In genomic region chr1:155453180-155453579, GRCm38 (mm10) we compare ENCODE assay signal across 11 mouse cellular contexts. TPM values are rescaled to one million over a fixed set of nuclear protein-coding genes. Genes with fewer than 3 reads are reported as not detected.
DNase-seq lines count a peak whose midpoint lies in the region.
"Had no signal": no experiment of that assay in that cellular context is flagged by ENCODE, and none has a peak within 500 bp of the region (broad histone marks: within the 10 kb centered on the region; RNA-seq: fewer than 3 reads in every experiment).

No protein-coding gene starts in this region.

- no peak overlapping the region for H3K4me3 ChIP-seq in limb, embryonic 10.5 days
- H3K4me3 ChIP-seq: forebrain, embryonic 12.5 days had no signal

- H3K27ac ChIP-seq in limb, embryonic 10.5 days, result no peak overlapping the region
- H3K27ac ChIP-seq: forebrain, embryonic 12.5 days; macrophage had no signal

- 89% methylated on average over 8 of the region's 8 CpGs for WGBS in limb, embryonic 10.5 days

- no peaks in the 10 kb centered on the region; the same call in 1 of the 2 replicates for H3K4me1 ChIP-seq in limb, embryonic 10.5 days
- H3K4me1 ChIP-seq: forebrain, embryonic 12.5 days had no signal

- DNase-seq in adrenal gland, adult 2 months, result peak; percentile 10
- DNase-seq in adrenal gland, postnatal 4 days (ENCODE audit: low spot score in 2 of 2), result no peak
- DNase-seq in urinary bladder, adult 2 months (ENCODE audit: low spot score), result peak; percentile 23
- no peak for DNase-seq in urinary bladder, postnatal 4 days (ENCODE audit: low spot score in 2 of 2)
- DNase-seq in kidney, adult 9 months, result peak; percentile 89
- no peak for DNase-seq in layer of hippocampus, postnatal 10 days (ENCODE audit: low spot score in 2 of 2)
- no peak for DNase-seq in layer of hippocampus, postnatal 36 days
- no peak for DNase-seq in limb, embryonic 10.5 days (ENCODE audit: low spot score)
- DNase-seq: thymus, postnatal 14 days had no signal

- H3K27me3 ChIP-seq in limb, embryonic 10.5 days (ENCODE audit: low read depth, poor library complexity, severe bottlenecking), result no peaks in the 10 kb centered on the region

- H3K36me3 ChIP-seq in limb, embryonic 10.5 days, result no peaks in the 10 kb centered on the region
- H3K36me3 ChIP-seq: forebrain, embryonic 12.5 days had no signal

- H3K9me3 ChIP-seq in limb, embryonic 10.5 days (replicated peaks), result no peaks in the 10 kb centered on the region
- H3K9me3 ChIP-seq: forebrain, embryonic 12.5 days had no signal

RNA-seq across cellular contexts. Expression of gene Xpr1, which starts 36.0 kb away (rescaled TPM):
- total RNA-seq in adrenal gland, adult 2 months (2021), result 10 to 100 TPM; 36.4 to 46.6 TPM
- polyA plus RNA-seq in adrenal gland, adult 2 months (2012; rRNA removed), result 5.1 and 7.5 TPM in 2 replicates
- 10 to 100 TPM; 59.4 to 60.4 TPM for total RNA-seq in adrenal gland, postnatal 4 days (2021)
- 12.3 and 17.3 TPM in 2 replicates for polyA plus RNA-seq in urinary bladder, adult 2 months (2012; rRNA removed)
- 100 to 1,000 TPM in 1 of 2 experiments, 10 to 100 TPM in 1; 99.4 to 105 TPM for total RNA-seq in layer of hippocampus, postnatal 10 days (2021)
- total RNA-seq in layer of hippocampus, postnatal 36 days (2021), result 10 to 100 TPM; 90.9 to 95.0 TPM
- polyA plus RNA-seq in limb, embryonic 10.5 days (2016; fragmentation: Nextera tagmentation; extraction: Ambion mirVana), result 8.3 and 10.1 TPM in 2 replicates

Comparison
In these comparisons a context has a peak if more than half of its experiments do, and no peak if none do; other contexts are left out.
1. DNase-seq: peak in adrenal gland, adult 2 months (single experiment), urinary bladder, adult 2 months (single experiment) and kidney, adult 9 months (single experiment); none in adrenal gland, postnatal 4 days (0 of 2), urinary bladder, postnatal 4 days (0 of 2), layer of hippocampus, postnatal 10 days (0 of 2), layer of hippocampus, postnatal 36 days (0 of 2) and limb, embryonic 10.5 days (single experiment).